Mouse (Mus musculus) kidney, adult 9 months (tissue): ENCODE results near the gene Syvn1.

Experiments used
- DNase-seq: peaks from one replicate; pipeline ENCODE4 v3.0.0; 2022

The Syvn1 gene

GRCm38 (mm10) chr19:6069851-6070250, 23.5 kb downstream of the Syvn1 start:
- DNase-seq, result no peak

DNA sequence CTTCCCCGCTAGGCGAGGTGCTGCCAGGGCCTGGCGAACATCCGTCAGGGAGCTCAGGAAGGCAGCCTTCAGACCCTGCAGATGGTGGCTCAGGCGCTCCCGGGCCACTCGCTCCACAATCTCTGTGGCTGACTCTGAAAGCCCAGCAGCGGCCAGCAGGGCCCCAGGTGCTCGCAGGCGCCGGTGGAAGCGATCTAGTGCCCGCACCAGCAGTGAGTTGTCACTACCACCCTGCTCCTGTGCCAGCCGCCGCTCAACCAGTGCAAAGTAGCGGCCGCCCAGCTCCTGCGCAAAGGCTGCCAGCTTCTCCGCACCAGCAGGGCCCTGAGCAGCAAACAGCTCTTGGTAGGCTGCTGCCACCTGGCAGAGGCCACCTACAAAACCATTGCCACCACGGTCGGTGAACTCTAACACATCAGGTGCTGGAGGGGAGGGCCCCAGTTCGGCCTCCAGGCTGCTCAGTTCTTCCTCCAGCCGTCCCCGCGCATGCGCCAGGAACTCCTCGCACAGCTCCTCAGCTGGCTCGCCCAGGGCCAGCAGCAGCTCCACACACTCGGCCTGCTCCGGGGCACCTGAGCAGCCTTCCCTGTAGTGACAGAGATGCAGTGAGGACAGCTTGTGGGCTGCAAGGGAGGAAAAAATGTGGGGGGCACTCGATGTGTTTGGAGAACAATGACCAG, 24.3 kb downstream of the Syvn1 start:
- no peak for DNase-seq

DNA sequence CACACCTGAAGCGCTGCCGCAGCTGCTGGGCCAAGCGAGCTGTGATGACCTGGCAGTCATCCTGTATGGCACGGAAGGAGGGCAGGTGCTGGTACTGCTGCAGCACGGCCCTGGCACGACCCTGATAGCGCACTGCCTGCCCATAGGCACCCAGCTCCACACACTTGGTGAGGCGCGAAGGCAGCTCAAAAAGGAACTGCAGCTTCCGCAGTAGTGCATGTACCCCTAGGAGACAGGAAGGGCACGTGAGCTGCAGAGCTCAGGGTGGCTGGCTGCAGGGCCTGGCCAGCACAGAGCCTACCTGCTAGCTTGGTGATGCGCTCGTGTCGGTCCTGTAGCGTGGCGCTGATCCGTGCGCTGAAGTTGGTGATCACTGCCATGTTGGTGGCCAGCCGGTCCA, 24.9 kb downstream of the Syvn1 start:
- no peak for DNase-seq

DNA sequence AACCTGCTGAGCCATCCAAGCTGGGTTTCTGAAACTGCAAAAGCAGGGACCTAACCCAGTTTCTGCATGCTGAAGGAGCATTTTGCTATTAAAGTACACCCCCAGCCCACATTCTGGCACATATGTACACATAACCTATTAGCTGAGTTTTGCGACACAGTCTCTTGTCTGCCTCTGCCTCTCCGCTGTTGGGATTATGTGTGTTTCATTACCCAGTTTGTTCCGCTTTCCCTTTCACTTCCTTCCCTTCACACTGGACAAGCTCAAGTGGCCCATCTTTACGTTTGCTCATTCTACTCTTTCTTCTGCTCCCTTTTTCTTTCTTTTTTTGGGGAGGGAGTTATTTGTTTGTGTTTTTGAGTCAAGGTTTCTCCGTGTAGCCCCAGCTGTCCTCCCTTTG, 27.5 kb downstream of the Syvn1 start:
- no peak for DNase-seq

DNA sequence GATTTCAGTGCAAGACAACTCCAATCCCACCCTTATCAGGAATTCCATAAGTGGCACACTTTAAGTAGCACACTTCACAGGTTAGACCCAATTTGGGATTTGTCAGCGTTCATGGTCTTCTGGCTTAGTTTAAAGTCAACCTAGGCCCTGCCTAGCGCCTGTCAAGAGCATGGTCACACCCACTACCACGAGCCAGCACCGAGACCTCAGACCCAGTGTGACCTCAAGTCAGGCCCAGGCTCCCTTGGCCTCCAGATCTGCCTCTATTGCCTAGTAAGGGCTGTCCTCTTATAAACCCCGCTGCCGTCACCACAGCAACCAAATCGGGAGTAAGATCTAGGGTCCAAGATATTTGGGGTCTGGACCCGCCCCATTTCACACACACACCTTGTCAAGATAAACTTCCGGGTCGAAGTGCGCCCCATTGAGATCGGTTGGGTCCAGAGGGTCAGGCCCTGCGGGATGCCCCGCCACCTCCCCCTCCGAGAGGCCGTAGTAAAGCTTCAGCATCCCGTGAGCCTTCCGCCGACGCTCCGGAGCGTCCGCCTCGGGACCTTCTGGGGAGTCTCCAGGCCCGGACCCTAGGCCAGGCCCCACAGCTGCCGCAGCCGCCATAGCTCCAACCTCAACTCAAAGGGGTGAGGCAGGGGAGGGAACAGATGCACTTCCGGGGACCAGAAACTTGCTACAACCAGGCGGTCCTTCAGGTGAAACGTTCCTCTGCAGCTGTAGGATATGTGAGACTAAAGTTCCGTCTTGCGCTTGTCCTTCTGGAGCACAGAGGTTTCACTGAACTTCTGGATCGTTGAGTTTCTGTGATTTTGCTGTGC, 30.4 kb downstream of the Syvn1 start, which contains the start of gene Vps51:
TSS of gene Vps51 (minus strand) at position 668 of the 830 bp plus-strand sequence.
- DNase-seq, result peak; percentile 93

DNA sequence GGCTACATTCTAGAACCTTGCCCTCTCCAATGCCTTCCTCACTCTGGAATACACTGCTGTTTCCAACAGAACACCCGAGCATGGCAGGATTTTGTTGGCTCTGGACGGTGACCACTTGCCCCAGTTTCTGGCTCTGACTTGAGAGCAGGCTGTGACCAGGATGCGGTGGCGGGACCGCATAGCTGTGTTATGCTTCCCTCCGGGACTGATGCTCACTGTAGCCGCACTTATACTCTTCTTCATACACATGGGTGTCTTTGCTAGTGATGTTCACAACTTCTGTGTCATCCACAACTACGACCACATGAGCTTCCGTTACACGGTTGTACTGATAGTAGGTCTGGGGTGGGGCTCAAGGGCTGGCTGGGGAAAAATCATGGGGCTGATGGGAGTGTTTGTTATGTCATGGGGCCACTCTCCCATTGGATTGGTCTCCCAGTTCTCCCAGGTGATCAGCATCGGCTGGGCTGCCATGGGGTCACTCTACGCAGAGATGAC, 33.7 kb downstream of the Syvn1 start, which contains the start of gene Tmem262:
TSS of gene Tmem262 (plus strand) at position 51 of the 498 bp plus-strand sequence.
- no peak for DNase-seq

DNA sequence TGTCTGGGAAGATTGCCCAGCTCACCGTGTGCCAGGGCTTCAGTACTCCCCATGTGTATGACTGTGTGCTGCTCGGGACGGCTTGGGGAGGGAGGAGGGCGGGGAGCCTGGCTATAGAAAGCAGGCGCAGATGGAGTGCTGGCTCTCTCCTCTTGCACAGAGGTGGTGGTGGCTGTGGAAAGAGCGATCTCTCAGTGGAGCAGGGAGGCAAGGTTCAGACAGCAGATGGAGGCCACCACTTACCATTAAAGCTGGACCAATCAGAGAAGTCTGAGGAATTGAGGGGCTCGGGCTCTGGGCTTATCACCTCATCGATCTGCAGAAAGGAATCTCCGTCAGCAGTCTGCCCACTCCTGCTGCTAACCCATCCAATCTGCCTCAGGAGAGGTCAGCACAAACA, 35.8 kb downstream of the Syvn1 start, which contains the start of gene Gm28374:
TSS of gene Gm28374 (minus strand) at position 101 of the 400 bp plus-strand sequence.
- no peak for DNase-seq

GRCm38 (mm10) chr19:6084478-6085248, 38.3 kb downstream of the Syvn1 start, which contains the start of the genes Zfpl1 and Cdca5:
Gene Zfpl1, minus strand, starts transcription at chr19:6084956.
Gene Cdca5, plus strand, starts transcription at chr19:6084983.
- DNase-seq, result peak; percentile 98

GRCm38 (mm10) chr19:6085417-6085879, 39.1 kb downstream of the Syvn1 start:
- peak; percentile 62 for DNase-seq

DNA sequence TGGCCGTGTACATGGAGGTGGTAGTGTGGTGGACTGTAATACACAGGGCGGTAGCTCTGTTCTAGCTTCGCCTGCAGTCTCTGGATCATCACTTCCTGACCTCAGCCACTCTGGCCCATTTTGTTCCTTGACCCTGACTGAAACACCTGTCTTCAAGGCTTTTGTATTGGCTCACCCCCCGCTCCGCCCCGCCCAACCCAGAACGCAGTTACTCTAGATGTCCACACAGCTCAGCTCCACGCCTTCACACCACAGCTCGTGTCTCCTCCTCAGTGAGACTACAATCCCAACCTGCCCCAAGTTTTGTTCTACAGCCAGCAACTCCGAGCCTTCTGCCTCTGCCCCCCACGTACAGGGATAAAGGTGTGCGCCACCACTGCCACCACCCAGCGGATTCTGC, 42.5 kb downstream of the Syvn1 start:
- no peak for DNase-seq

DNA sequence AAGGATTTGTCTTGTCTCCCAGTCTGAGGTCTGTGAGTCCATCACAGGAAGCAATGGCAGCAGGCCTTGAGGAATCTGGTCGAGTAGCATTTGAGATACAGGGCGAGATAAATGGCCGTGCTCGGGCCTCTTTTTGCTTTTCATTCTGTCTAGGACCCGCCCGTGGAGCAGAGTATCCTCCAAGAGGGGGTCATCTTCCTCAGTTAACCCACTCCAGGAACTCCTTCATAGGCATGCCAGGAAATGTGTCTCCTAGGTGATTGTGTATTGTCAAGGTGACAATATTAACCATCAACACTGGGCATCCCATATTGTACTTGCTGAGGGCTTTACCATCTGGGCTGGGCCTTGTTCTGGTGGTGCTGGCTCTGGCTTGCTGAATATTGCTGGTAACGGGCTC, 47.7 kb downstream of the Syvn1 start, which contains the start of gene AC131692.1:
TSS of gene AC131692.1 (plus strand) at position 301 of the 400 bp plus-strand sequence.
- DNase-seq, result no peak

GRCm38 (mm10) chr19:6097847-6098246, 51.5 kb downstream of the Syvn1 start:
- DNase-seq, result no peak

- DNase-seq, result no peak
Observed at GRCm38 (mm10) chr19:6101186-6101585, 54.8 kb downstream of the Syvn1 start.

GRCm38 (mm10) chr19:6102169-6102853, 55.9 kb downstream of the Syvn1 start:
- no peak for DNase-seq
